ENCODE assay signal across 19 mouse cellular contexts in the genomic region with DNA sequence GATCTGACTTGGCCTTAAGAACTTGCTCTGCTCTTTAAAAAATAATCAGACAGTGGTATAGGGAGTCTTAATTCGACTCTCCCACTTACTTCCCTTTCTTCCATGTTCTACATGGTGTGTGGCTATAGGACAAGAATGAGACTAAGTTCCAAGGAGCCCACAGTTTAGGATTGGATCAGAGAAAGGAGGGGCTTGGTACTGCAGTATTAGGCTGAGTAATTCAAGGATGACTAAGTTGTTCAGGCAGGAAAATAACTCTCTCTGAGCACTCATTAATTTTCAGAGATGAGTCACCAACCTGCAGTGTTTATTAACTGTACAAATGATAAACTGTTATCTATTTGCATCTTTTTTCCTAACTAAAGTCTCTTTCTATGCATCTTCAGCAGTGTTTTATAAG.
"Had no signal": no experiment of that assay in that cellular context is flagged by ENCODE, and none has a peak within 500 bp of the region (broad histone marks: within the 10 kb centered on the region; RNA-seq: fewer than 3 reads in every experiment).

No protein-coding gene starts in this region.

- H3K36me3 ChIP-seq: midbrain, embryonic 10.5 days; midbrain, embryonic 12.5 days; neural tube, embryonic 13.5 days; neural tube, embryonic 15.5 days; stomach, embryonic 15.5 days had no signal

- H3K27me3 ChIP-seq: midbrain, embryonic 12.5 days; neural tube, embryonic 13.5 days; neural tube, embryonic 15.5 days; stomach, embryonic 15.5 days had no signal

- H3K9ac ChIP-seq: lung, embryonic 14.5 days; midbrain, embryonic 12.5 days; neural tube, embryonic 13.5 days; neural tube, embryonic 15.5 days; stomach, embryonic 15.5 days had no signal

- H3K4me2 ChIP-seq: lung, embryonic 14.5 days; midbrain, embryonic 12.5 days; neural tube, embryonic 13.5 days; neural tube, embryonic 15.5 days; stomach, embryonic 15.5 days had no signal

- H3K4me1 ChIP-seq: midbrain, embryonic 10.5 days; stomach, embryonic 15.5 days had no signal

- ATAC-seq: midbrain, embryonic 16.5 days had no signal

- DNase-seq: lung, adult 18-20 months; lung, embryonic 14.5 days; lung, postnatal 10 days; lung, postnatal 4 days; midbrain, embryonic 14.5 days; retina, postnatal 1 day; right cerebral cortex, adult 18-20 months; right cerebral cortex, postnatal 25 days; thymus, adult 2 months; thymus, postnatal 25 days; thymus, postnatal 4 days had no signal

- H3K27ac ChIP-seq: midbrain, embryonic 10.5 days; midbrain, embryonic 12.5 days; neural tube, embryonic 13.5 days; neural tube, embryonic 15.5 days; stomach, embryonic 15.5 days; stomach, postnatal 0 days had no signal

- H3K9me3 ChIP-seq: midbrain, embryonic 10.5 days; midbrain, embryonic 12.5 days; neural tube, embryonic 13.5 days; neural tube, embryonic 15.5 days; stomach, embryonic 15.5 days had no signal

- H3K4me3 ChIP-seq: midbrain, embryonic 10.5 days; midbrain, embryonic 12.5 days; myocyte; neural tube, embryonic 13.5 days; neural tube, embryonic 15.5 days; stomach, embryonic 15.5 days had no signal
